Mouse (Mus musculus): ENCODE results near the gene Nhp2.
"Not testable (repeated sequence)": the region's sequence is repeated elsewhere in the genome, so short reads cannot be mapped to it uniquely, and the experiment has no call there.

The Nhp2 gene

DNA sequence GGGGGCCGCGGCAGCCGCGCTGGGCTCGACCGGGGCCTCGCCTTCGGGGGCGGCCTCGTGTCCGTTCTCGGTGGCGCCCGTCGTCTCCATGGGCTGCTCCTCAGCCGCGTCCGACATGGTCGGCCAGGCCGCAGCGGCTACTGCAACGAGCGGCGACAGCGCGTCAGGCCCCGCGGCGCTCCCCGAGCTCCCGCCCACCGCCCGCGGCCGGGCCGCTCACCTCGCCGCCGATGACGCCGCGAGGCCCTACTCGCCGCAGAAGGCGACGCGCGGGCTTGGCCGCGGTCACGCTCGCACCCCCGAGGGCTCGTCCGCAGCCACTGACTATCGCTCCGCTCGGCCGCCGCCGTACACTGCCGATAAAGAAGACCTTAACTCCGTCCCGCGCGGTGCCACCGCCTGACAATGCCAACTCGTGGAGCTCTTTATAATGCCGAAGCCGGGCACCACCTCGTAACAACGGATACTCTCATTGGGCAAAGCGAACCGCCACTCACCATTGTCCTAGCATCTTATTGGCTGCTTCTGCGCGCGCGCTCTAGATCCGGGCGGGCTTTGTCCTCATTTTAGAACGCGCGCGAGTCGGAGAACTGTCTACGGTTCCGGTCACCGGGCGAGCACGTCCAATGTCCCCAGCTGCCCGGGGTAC lies 13.0 kb upstream of the Nhp2 start, which contains the start of gene Hnrnpab:
Gene Hnrnpab, minus strand, starts transcription at position 401 of the 649 bp plus-strand sequence.
- peak; percentile 98 for DNase-seq

DNA sequence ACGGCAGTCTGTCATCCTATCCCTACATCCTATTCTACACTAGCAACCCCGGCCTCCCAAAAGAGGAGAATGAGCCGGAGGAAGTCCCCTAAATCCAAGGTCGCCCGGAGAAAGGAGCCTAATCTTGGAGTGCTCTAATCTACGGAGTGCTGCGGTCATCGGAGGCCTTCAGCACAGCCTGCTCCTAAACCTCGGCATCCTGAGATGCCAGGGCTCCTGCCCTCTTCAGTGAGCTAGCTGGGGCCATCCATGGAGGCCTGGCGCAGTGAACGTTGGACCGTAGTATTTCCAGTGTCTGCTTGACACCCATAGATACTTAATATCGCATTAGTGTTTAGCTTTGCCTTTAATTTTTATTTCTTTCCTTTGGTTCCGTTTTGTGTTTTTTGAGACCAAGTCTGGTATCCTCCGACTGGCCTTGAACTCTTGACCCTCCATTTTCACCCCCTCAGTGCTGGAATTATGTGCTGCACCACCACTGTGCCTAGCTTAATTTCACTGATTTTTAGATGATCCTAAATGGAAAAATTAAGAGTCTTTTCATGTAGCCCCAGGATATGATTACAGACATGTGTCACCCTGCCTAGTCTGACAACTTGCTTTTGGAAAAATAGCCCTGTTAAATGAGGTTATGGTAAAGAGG lies 12.3 kb upstream of the Nhp2 start:
- no peak for DNase-seq

DNA sequence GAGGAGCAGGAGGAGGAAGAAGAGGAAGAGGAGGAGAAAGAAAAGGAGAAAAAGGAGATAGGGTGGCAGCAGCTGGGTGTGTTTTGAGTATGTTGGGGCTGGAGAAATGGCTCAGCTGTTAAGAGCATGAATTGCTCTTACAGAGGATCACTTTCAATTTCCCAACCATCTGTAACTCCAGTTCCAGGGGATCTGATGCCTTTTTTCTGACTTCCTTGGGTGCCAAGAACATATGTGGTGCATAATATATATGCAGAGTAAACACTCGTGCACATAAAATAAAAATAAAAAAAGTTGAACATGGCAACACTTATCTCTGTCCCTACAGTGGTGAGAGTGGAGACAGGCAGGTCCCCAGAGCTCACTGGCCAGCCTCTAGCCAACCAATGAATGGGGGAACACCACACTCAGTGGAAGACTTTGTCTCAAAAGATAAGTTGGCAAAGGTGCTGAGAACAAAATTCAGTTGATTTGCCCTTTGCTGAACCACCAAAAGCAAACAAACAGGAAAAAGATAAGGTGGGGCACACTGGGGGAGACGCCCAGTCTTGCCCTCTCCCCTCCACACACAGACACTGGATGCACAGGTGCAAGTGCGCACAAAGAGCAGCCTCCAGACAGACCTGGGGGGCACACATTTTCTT lies 10.1 kb upstream of the Nhp2 start:
- DNase-seq: no peak

DNA sequence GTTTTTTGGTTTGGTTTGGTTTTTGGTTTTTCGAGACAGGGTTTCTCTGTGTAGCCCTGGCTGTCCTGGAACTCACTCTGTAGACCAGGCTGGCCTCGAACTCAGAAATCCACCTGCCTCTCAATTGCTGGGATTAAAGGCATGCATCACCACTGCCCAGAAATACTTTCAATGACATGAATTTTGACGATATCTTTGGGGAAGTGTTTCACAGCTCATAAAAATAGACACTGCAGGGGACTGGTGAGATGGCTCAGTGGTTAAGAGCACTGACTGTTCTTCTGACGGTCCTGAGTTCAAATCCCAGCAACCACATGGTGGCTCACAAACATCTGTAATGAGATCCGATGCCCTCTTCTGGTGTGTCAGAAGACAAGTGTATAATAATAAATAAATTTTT lies 9.6 kb upstream of the Nhp2 start:
- not testable (repeated sequence) for DNase-seq

DNA sequence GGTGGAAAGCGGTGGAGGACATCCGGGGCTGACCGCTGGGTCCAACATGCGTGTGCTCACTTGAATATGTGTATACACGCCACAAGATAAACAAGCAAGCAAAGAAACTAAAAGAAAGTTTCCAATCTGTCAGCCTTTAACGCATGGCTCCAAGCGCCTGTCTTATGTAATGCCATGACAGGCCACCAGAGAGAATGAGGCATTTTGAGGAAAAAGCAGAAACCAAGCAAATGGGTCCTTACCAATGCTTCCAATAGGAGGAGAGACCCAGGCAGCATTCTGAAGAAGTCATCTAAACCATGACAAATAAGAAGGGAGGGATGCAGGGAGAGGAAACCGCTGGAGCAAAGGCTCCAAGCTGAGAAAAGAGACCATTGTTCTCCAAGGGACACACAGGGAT lies 5.3 kb upstream of the Nhp2 start:
- DNase-seq: no peak

DNA sequence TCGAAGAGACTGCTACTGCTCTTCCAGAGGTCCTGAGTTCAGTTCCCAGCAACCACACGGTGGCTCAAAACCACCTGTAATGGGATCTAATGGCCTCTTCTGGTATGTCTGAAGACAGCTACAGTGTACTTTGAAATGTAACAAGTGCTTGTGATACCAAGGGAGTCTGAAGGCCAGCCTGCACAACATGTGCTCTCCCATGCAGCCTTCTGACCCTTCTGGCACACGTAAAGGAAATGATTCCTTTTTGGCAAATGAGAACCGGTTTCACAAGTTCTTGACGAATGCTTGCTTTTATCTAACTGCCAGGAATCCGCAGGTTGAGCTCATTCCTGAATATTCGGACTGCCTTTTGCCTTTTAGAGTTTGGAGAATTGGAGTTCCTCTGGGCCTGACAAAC lies 4.4 kb upstream of the Nhp2 start:
- no peak for DNase-seq

DNA sequence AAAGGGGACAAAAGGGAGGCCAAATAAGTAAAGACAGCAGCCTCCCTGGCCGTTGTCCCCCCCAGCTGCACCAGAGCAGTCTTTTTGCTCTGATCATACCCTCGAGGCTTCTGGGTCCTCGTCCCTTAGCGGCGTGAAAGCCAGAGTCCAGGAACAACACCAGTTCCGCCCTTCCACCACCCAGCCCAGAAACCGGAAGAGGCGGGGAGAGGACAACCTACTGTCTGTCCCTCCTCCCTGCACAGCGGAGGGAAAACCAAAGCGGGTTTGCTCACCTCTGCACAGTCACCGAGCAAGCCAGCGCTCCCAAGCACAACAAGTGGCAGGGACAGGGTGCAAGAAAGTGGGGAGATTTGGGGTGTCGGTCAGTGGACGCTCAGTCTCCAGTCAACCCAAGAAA lies 3.9 kb upstream of the Nhp2 start:
- DNase-seq: peak; percentile 42

DNA sequence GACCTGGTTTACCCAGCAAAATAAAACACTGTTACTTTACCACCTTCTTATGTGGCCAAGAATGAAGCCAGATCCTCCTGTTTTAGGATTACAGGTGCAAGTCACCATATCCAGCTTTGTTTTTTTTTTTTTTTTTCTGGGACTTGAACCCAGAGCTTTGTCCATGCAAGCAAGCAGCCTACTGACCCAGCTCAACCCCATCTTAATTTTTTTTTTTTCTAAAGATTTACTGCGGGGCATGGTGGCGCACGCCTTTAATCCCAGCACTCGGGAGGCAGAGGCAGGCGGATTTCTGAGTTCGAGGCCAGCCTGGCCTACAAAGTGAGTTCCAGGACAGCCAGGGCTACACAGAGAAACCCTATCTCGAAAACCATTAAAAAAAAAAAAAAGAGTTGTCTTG lies 3.4 kb upstream of the Nhp2 start:
- not testable (repeated sequence) for DNase-seq

DNA sequence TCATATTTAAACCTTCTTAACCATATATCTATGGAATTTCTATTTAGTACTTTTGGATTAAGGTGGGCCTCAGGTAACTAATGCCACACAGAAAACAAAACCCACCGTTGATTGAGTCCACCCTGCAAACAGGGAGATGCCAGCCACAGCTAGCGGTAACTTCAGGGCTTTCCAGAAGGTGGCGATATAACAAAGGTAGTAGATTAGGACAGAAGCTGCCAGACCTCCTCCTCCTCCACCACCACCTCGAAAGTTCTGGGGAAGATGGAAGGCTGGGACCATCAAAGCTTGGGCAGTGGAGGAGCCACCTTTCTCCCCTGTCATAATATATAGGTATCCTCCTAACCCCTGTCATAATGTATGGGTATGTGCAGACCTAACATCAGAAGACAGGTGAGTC lies 1.8 kb upstream of the Nhp2 start:
- DNase-seq: peak; percentile 69

DNA sequence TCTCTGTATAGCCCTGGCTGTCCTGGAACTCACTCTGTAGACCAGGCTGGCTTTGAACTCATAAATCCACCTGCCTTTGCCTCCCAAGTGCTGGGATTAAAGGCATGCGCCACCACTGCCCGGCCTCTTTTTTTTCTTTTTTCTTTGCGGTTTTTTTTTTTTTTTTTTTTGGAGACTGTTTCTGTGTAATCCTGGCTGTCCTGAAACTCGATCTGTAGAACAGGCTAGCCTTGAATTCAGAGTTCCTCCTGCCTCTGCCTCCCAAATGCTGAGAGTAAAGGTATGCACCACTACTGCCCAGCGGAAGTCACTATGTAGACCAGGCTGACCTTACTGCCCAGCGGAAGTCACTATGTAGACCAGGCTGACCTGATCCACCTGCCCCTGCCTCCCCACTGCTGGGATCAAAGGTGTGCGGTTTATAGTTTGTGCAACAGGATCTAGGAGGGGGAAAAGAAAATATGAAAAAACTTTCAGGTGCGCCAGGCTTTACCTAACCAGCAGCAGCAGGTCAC lies 584 bp upstream of the Nhp2 start:
- DNase-seq: no peak

DNA sequence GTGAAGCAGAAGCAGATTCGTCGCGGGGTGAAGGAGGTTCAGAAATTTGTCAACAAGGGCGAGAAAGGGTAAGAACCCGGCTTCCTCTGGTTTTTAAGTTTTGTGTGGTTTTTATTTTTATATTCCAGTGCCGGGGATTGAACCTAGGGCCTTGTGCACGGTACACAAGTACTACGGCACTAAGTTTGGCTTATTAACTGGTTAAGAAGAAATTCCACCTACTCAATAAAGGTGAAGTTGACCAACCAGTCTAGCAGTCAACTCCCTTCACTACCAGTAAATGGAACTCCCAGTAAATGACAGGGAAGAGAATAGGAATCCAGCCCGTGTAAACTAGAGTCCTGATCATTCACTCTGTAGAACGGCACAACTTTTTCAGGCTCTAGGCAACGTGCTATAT lies 549 bp downstream of the Nhp2 start:
- DNase-seq: no peak

DNA sequence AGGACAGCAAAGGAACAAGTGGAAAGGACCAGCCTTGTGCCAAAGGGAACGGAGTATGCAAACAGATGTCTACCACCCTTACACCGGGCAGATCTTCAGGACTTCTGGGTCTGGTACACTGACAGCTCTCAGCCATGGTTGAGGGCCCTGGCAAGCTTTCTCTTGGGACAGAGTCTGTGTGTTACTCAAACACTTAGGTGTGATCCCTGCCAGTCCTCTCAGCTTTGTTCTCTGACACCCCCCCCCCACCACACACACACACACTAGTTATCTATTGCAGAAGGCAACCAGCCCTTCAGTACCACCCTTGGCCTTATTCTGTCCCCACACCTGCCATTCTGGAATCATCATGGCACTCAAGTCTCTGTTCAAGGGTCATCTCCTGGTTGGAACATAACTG lies 2.2 kb downstream of the Nhp2 start:
- DNase-seq: no peak

DNA sequence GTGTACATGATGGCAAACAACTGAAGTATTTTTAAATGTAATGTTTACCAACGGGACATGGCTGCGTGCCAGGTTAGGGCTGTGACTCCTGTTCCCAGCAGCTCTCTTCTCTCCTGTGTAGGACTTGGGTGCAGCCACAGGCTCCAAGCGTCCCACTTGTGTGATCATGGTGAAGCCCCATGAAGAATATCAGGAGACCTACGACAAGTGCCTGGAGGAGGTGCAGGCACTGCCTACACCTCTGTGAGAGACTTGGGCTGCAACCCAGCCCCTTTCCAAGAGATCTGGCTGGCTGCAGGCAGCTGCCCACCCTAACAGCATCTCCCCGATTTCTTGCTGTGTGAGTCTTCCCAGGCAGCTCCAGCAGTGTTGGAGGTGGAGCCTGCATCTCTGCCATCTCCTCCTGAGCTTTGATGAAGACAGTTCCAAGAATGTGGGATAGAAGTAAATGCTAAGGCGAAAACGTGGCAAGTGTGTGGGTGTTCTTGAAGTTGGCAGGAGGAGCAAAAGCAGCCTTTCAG lies 3.5 kb downstream of the Nhp2 start:
- DNase-seq: peak; percentile 79

DNA sequence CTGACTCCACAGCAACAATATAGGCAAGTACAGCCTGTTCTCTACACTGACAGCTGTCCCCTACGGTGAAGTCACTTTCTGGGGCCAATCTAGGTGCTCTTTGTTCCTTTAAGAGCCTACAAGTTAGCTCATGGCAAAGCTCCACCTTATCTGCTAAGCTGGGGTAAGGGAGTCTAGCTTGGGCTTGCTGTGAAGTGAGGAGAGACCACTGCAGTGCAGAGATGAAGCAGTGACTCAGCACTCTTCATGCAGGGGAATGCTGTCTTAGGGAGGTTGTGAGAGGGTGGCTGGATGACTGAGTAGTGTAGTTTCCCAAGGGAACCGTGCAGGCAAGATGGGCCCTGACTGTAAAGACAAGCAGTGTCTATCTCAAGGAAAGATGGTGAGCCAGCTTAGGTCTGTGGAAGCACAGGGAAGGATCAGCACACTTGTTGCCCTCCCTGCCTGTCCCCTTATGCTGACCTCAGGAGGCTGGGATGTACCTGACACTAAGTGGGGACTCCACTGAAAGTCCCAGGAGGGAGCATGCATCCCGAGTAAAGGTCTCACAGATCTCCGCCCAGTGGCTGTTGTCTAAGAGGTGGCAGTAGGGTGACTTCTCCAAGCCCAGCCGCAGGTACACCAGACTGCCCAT lies 5.8 kb downstream of the Nhp2 start:
- DNase-seq: no peak

DNA sequence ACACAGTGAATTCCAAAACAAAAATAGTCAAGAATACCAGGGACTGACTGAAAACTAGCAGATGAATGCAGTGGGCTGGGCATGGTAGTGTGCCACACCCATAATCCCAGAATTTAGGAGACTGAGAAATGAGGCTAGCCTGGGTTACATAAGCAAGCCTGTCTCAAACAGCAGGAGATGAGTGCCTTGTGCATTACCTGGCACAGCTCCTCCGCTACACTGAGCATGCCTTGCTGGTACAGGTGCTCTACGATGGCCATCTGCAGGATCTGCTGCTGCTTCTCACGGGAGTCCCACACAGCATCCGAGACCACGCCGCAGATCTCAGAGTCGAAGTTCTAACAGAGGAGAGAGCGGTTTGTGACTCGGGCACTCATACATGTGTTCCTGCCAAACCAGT lies 7.9 kb downstream of the Nhp2 start:
- DNase-seq: peak; percentile 78

DNA sequence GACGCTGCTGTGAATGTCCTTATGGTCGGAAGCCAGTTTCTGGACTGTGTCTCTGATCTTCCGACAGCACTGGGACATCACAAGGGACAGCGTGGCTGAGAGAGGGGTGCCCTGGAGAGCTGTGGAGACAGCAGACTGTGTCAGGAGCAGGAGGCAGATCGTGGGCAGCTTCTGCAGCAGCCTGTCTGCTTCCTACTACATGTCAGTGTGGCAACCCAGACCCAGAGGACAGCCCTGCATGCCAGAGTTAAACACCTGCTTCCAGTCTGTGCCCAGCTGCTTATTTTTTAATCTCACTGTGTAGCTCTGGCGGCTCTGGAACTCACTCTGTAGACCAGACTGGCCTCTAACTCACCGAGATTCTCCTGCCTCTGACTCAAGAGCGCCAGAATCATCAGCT lies 8.4 kb downstream of the Nhp2 start:
- peak; percentile 69 for DNase-seq

DNA sequence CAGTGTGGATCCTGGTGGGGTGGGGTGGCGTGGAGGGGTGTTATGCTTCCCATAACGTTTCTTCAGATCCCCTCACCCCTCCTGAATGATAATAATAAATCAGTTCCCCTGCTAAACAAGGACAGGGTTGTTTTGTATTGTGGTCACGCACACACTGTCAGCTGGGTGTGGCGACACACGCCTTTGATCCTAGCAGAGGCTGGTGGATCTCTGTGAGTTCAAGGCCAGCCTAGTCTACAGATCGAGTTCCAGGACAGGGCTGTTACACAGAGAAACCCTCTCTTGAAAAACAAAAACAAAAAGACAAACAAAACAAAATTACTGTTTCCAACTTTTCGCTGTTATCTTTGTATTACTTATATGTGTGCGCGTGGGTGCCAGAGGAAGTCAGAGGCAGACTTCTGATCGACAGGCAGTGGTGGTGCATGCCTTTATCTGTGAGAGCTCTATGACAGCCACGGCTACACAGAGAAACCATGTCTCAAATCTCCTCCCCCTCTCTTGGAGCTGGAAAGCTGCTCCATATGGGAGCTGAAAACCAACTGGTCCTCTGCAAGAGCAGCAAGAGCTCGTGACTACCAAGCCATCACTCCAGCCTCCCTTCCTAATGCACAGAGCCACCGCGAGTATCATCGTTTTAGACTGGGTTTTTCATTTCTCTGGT lies 10.2 kb downstream of the Nhp2 start:
- peak; percentile 87 for DNase-seq

DNA sequence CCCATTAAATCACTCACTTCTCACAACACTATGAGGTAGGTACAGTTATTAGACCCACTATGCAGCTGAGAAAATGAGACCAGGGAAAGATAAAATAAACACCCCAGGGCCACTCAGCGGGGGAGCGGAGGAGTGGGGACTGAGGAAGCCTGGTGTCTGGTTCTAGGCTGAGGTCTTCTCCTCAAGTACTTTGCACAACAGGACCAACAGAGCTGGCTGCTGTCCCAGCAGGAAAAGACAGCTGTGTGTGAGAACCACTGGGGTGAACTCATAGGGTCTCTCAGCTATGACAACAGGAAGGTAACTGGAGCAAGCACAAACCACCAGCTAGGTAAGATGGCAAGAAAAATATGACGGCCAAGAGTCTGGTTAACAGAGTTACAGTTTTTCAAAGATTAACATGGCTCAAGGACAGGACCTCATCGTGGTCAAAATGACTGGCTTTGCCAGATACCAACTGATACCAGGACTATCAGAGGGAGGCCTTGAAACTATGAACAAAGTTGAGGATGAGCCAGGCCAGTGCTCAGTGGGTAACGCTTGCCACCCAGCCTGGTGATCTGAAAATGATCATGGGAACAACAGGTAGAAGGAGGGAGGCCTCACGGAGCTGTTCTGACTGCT lies 12.7 kb downstream of the Nhp2 start:
- DNase-seq: no peak

DNA sequence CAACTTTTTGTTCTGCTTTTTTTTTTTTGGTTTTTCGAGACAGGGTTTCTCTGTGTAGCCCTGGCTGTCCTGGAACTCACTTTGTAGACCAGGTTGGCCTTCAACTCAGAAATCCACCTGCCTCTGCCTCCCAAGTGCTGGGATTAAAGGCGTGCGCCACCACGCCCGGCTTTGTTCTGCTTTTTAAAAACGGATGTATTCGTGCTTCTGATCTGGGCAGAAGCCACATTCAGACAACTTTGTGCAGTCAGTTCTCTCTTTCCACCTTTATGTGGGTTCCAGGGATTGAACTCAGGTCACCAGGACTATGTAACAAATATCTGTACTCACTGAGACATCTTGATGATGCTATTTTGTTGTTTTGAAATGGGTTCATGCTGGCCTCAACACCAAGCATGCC lies 13.7 kb downstream of the Nhp2 start:
- not testable (repeated sequence) for DNase-seq

DNA sequence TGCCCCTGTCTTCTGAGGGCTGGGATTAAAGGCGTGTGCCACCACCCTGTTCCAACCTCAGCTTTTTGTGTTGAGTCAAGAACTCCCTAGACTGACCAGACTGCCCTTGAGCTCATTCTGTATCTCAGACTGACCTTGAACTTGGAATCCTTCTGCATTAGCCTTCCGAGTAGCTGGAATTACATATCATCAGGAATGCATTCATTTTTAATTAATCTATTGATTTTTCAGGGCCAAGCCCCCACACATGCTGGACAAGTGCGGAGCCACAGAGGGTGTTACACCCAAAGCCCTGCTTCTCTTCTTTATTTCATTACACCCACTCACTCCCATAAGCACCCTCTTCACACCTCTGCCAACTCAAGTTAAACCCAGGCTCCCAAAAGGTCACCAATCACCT lies 14.2 kb downstream of the Nhp2 start:
- no peak for DNase-seq

DNA sequence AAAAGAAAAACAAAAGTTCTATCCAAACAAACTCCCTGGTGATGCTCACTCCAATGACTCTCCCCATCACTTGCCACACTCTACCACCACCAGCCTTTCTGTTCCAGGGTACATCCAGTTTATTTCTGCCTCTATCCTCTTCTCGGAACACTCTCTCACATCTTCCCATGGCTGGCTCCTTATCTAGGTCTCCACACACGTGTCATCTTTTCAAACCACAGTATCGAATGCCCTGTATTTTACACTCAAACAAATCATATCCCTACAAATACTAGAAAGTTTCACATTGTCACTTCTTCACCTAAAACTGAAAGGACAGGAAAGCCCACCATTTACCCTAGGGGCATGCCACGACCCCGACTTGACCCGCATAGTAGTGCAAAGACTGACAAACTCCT lies 15.6 kb downstream of the Nhp2 start:
- no peak for DNase-seq

DNA sequence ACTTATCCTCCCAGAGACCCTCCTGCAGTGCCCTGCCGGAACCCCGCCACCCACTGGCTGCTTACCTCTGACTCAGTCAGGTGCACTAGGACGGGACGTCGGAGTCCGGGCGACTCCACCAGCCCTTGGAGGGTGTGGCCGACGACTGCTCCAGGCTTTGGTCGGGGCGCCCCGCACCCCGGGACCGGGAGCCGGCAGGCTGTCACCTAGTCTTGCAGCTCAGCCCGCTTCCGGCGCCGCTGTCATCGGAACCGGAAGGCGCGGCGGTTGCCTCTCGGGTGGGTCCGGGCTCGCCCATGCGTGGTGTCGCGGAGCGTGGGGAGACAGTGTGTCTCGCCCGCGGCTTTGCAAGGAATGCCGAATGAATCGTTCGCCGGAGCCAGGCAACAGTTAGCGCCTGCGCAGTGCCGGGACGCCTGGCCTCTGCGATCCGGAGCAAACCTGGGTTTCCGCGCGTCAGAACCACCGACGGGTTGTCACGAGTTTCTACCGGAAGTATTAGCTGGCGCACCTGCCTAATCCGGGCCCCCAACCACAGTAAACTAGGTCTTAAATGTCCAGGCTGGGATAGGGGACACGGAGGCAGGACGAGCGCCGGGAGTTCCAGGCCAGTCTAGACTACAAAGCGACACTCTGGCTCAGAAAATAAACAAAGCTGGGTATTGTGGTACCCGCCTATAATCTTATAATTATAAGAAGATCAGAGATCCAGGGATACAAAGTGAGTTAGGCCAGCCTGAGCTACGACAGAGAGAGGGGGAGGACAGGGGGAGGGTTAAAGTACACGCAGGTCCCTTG lies 16.2 kb downstream of the Nhp2 start, which contains the start of gene Rmnd5b:
Gene Rmnd5b, minus strand, starts transcription at position 372 of the 798 bp plus-strand sequence.
- peak; percentile 95 for DNase-seq
